Mouse (Mus musculus) stomach, embryonic 16.5 days (tissue): Measurements from ENCODE around the gene Gm43951. TPM values are rescaled to one million over a fixed set of nuclear protein-coding genes. Genes with fewer than 3 reads are reported as not detected.

Experiments used
- ATAC-seq: fragments of 200-750 bp; cut with Nextera tagmentation; 2 replicates; pipeline ENCODE4 v1.8.0; 2017; ENCODE audit warnings: moderate number of reproducible peaks, moderate TSS enrichment; ENCODE audit not compliant: insufficient read depth, low FRiP score
- H3K27ac ChIP-seq: fragments of 300-500 bp; sonication (generic); 2 replicates; pipeline ENCODE4 v1.5.1; 2014; ENCODE audit warnings: low read length
- H3K27me3 ChIP-seq: fragments of 300-500 bp; sonication (generic); 2 replicates; pipeline ENCODE4 v1.6.1; 2014; ENCODE audit warnings: low read length, control low read depth, mixed read lengths; ENCODE audit not compliant: control insufficient read depth, insufficient read depth
- H3K36me3 ChIP-seq: fragments of 300-500 bp; sonication (generic); 2 replicates; pipeline ENCODE4 v1.6.1; 2014; ENCODE audit warnings: low read length; ENCODE audit not compliant: control insufficient read depth, insufficient read depth
- H3K4me1 ChIP-seq: fragments of 300-500 bp; sonication (generic); 2 replicates; pipeline ENCODE4 v1.6.1; 2014; ENCODE audit warnings: low read length, control low read depth, mixed read lengths; ENCODE audit not compliant: control insufficient read depth, insufficient read depth
- H3K4me2 ChIP-seq: fragments of 300-500 bp; sonication (generic); 2 replicates; pipeline ENCODE4 v1.6.1; 2014; ENCODE audit warnings: low read depth, low read length, mixed read lengths
- H3K4me3 ChIP-seq: fragments of 300-500 bp; sonication (generic); replicated peaks from 2 replicates; pipeline ENCODE4 v1.5.1; 2014; ENCODE audit warnings: mild to moderate bottlenecking, low read length
- H3K9ac ChIP-seq: fragments of 300-500 bp; sonication (generic); 2 replicates; pipeline ENCODE4 v1.6.1; 2014; ENCODE audit warnings: low read length
- H3K9me3 ChIP-seq: fragments of 300-500 bp; sonication (generic); replicated peaks from 2 replicates; pipeline ENCODE4 v1.6.1; 2016; ENCODE audit warnings: low read length, control low read depth; ENCODE audit not compliant: control insufficient read depth
- WGBS: fragments of 180-500 bp; shearing (Covaris S2); extraction: QIAGEN DNeasy Blood & Tissue Kit; methylation state at CpG from one replicate; pipeline ENCODE4 v1.1.7; 2014; 5-methylcytosine and 5-hydroxymethylcytosine counted together
- polyA plus RNA-seq: library from polyadenylated mRNA; unstranded; fragments of >200 nt; fragmentation: Nextera tagmentation; extraction: Ambion mirVana; gene quantifications from 2 replicates; pipeline ENCODE4 v1.2.1, GENCODE M21; 2015

The Gm43951 gene
- 0.20 and 0.23 TPM in 2 replicates for polyA plus RNA-seq

- no peaks in the 10 kb centered on the region for H3K27me3 ChIP-seq
- peaks cover 8% of the 10 kb centered on the region for H3K4me1 ChIP-seq
- peaks cover 5% of the 10 kb centered on the region; the same call in 1 of the 2 replicates for H3K36me3 ChIP-seq
- H3K9ac ChIP-seq: peak within 1 kb of the TSS; percentile 83
- peak within 1 kb of the TSS; percentile 89 for H3K4me2 ChIP-seq
- WGBS: under 1% methylated on average over 43 of the region's 43 CpGs
- peak; percentile 29; the same call in 1 of the 2 replicates for ATAC-seq
- H3K9me3 ChIP-seq: no peaks in the 10 kb centered on the region
- H3K27ac ChIP-seq: peak within 1 kb of the TSS; percentile 70
- H3K4me3 ChIP-seq: peak within 1 kb of the TSS; percentile 89
Observed at GRCm38 (mm10) chr11:72206341-72207203, at the start of gene Gm43951. Gm43951 (minus strand) TSS chr11:72206840.

- Histone ChIP-seq H3K27me3 (no peaks in the 10 kb centered on the region), H3K4me3 (no peak overlapping the region), H3K9ac (no peak overlapping the region), H3K9me3 (no peaks in the 10 kb centered on the region), H3K4me2 (no peak overlapping the region), H3K4me1 (no peaks in the 10 kb centered on the region), H3K27ac (no peak overlapping the region), H3K36me3 (no peaks in the 10 kb centered on the region)
- 77% methylated on average over 2 of the region's 2 CpGs for WGBS
- no peak for ATAC-seq
Observed at GRCm38 (mm10) chr11:72256441-72256840, 49.8 kb upstream of the Gm43951 start.

- H3K27me3 ChIP-seq: no peaks in the 10 kb centered on the region
- H3K4me3 ChIP-seq: no peak overlapping the region
- WGBS: 85% methylated on average over 4 of the region's 4 CpGs
- no peaks in the 10 kb centered on the region for H3K4me1 ChIP-seq
- no peak overlapping the region for H3K4me2 ChIP-seq
- H3K27ac ChIP-seq: no peak overlapping the region
- ATAC-seq: no peak
- H3K9me3 ChIP-seq: no peaks in the 10 kb centered on the region
- H3K9ac ChIP-seq: no peak overlapping the region
- H3K36me3 ChIP-seq: no peaks in the 10 kb centered on the region
Observed at GRCm38 (mm10) chr11:72255629-72256028, 49.0 kb upstream of the Gm43951 start.

GRCm38 (mm10) chr11:72245196-72245753, 38.6 kb upstream of the Gm43951 start:
- 78% methylated on average over 8 of the region's 8 CpGs for WGBS
- ATAC-seq: no peak
- Histone ChIP-seq H3K4me2 (no peak overlapping the region), H3K27me3 (no peaks in the 10 kb centered on the region; the same call in 1 of the 2 replicates), H3K4me1 (no peaks in the 10 kb centered on the region), H3K9me3 (no peaks in the 10 kb centered on the region), H3K4me3 (no peak overlapping the region), H3K27ac (no peak overlapping the region), H3K9ac (no peak overlapping the region), H3K36me3 (no peaks in the 10 kb centered on the region)

- Histone ChIP-seq H3K27me3 (no peaks in the 10 kb centered on the region), H3K4me2 (no peak overlapping the region), H3K27ac (no peak overlapping the region), H3K9me3 (no peaks in the 10 kb centered on the region), H3K4me1 (no peaks in the 10 kb centered on the region), H3K4me3 (no peak overlapping the region), H3K36me3 (no peaks in the 10 kb centered on the region), H3K9ac (no peak overlapping the region)
- ATAC-seq: no peak
- WGBS: 66% methylated on average over 4 of the region's 4 CpGs
Observed at GRCm38 (mm10) chr11:72240062-72240860, 33.6 kb upstream of the Gm43951 start.

GRCm38 (mm10) chr11:72234013-72234412, 27.4 kb upstream of the Gm43951 start:
- no peak overlapping the region for H3K4me3 ChIP-seq
- no peaks in the 10 kb centered on the region for H3K36me3 ChIP-seq
- H3K9me3 ChIP-seq: no peaks in the 10 kb centered on the region
- H3K9ac ChIP-seq: no peak overlapping the region
- H3K4me1 ChIP-seq: no peaks in the 10 kb centered on the region
- H3K27me3 ChIP-seq: no peaks in the 10 kb centered on the region
- H3K27ac ChIP-seq: no peak overlapping the region
- no peak for ATAC-seq
- 68% methylated on average over 5 of the region's 5 CpGs for WGBS
- H3K4me2 ChIP-seq: no peak overlapping the region

GRCm38 (mm10) chr11:72232991-72233390, 26.4 kb upstream of the Gm43951 start:
- H3K4me2 ChIP-seq: no peak overlapping the region
- ATAC-seq: no peak
- no peaks in the 10 kb centered on the region for H3K4me1 ChIP-seq
- 55% methylated on average over 1 of the region's 1 CpGs for WGBS
- no peak overlapping the region for H3K9ac ChIP-seq
- no peak overlapping the region for H3K4me3 ChIP-seq
- no peaks in the 10 kb centered on the region for H3K36me3 ChIP-seq
- H3K9me3 ChIP-seq: no peaks in the 10 kb centered on the region
- H3K27me3 ChIP-seq: no peaks in the 10 kb centered on the region
- H3K27ac ChIP-seq: no peak overlapping the region

- H3K4me3 ChIP-seq: no peak overlapping the region
- H3K4me2 ChIP-seq: no peak overlapping the region
- no peaks in the 10 kb centered on the region for H3K9me3 ChIP-seq
- no peaks in the 10 kb centered on the region for H3K4me1 ChIP-seq
- ATAC-seq: no peak
- H3K9ac ChIP-seq: no peak overlapping the region
- 86% methylated on average over 7 of the region's 7 CpGs for WGBS
- H3K27me3 ChIP-seq: no peaks in the 10 kb centered on the region
- no peaks in the 10 kb centered on the region for H3K36me3 ChIP-seq
- H3K27ac ChIP-seq: no peak overlapping the region
Observed at GRCm38 (mm10) chr11:72232068-72232467, 25.4 kb upstream of the Gm43951 start.

GRCm38 (mm10) chr11:72228513-72228912, 21.9 kb upstream of the Gm43951 start:
- no peak overlapping the region for H3K9ac ChIP-seq
- H3K4me1 ChIP-seq: no peaks in the 10 kb centered on the region
- H3K4me2 ChIP-seq: no peak overlapping the region
- no peak overlapping the region for H3K27ac ChIP-seq
- no peaks in the 10 kb centered on the region for H3K9me3 ChIP-seq
- no peaks in the 10 kb centered on the region for H3K27me3 ChIP-seq
- no peaks in the 10 kb centered on the region for H3K36me3 ChIP-seq
- H3K4me3 ChIP-seq: no peak overlapping the region
- ATAC-seq: no peak
- 81% methylated on average over 4 of the region's 4 CpGs for WGBS
